Mouse (Mus musculus) bone marrow, adult 2 months (tissue): ENCODE data around the gene Gstcd.

Experiments used
- CTCF ChIP-seq: fragments of 200-500 bp; IDR thresholded peaks from 2 replicates; pipeline ENCODE4 v1.5.1; 2011; ENCODE audit warnings: low read length, control low read depth; ENCODE audit not compliant: control insufficient read depth, insufficient read depth
- POLR2A ChIP-seq: fragments of 200-500 bp; IDR thresholded peaks from 2 replicates; pipeline ENCODE4 v1.6.1; 2011; ENCODE audit warnings: low read depth, mild to moderate bottlenecking, control low read depth, low read length, borderline replicate concordance; ENCODE audit not compliant: control insufficient read depth

GRCm38 (mm10) chr3:132981968-132982367, 109.9 kb downstream of the Gstcd start:
- TF ChIP-seq CTCF = no peak
- no peak for TF ChIP-seq POLR2A
